Mouse (Mus musculus): ENCODE data around the gene Ccdc69.

Gene Ccdc69

DNA sequence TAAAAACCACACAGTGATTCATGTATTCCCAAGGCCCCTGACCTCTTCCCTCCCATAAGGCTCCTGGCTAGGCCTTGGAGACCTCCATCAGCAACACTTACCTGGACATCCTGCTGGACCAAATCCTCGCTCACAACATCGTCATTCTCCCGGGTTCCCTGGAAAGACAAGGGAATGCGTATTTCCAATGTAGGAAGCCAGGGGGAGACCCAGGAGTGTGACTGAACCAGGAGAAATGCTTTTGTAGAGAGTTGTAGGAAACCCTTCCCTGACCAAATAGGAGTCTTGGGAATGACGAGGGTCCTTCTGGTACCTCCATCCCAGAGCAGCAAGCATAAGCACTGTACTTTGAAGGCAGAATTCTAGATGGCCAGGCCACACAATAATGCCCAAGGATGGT lies 72.2 kb downstream of the Ccdc69 start:
- no peak for DNase-seq

DNA sequence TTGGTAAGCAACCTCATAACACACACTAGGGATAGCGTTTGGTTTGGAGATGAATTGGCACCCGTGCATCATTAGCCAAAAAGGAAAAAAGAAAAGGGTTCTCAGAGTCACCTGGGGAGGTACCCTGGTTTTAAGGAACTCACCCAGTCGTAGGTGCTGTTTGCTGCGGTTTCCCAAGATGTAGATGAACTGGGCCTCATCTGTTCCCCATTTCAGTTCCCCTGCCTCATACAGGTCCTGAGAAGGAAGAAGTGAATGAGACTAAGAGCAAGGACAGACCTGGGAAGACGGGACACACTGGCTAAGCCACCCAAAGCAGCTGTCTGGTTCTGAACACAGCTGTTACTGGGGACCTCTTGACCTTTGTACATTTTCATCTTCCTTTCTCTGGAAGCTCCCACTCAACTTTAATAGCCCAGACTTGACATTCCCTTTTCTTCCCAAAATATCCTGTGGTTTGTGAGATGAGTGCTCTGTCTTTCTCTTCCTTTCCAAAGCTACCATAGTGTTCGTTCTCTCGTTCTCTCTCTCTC lies 72.9 kb downstream of the Ccdc69 start:
- DNase-seq, result no peak
